Mouse (Mus musculus) embryonic facial prominence, embryonic 14.5 days (tissue): ENCODE data around the gene Nobox. TPM values are rescaled to one million over a fixed set of nuclear protein-coding genes. Genes with fewer than 3 reads are reported as not detected.
A peak's percentile ranks its signal among the peaks of the same experiment; 100 is the strongest.

Source experiments
- ATAC-seq: fragments of 200-750 bp; cut with Nextera tagmentation; 2 replicates; pipeline ENCODE4 v1.8.0; 2017; ENCODE audit warnings: low read depth, moderate number of reproducible peaks, moderate TSS enrichment
- DNase-seq: peaks from one replicate; pipeline ENCODE4 v3.0.0-alpha.2; 2015; ENCODE audit warnings: low spot score
- H3K27ac ChIP-seq: fragments of 300-500 bp; sonication (generic); replicated peaks from 2 replicates; pipeline ENCODE4 v1.5.1; 2014; ENCODE audit warnings: low read depth, mild to moderate bottlenecking, low read length, moderate library complexity
- H3K27me3 ChIP-seq: fragments of 300-500 bp; sonication (generic); replicated peaks from 2 replicates; pipeline ENCODE4 v1.6.1; 2014; ENCODE audit warnings: low read length; ENCODE audit not compliant: control insufficient read depth, insufficient read depth
- H3K36me3 ChIP-seq: fragments of 300-500 bp; sonication (generic); 2 replicates; pipeline ENCODE4 v1.6.1; 2014; ENCODE audit warnings: low read length, mixed read lengths; ENCODE audit not compliant: control insufficient read depth, insufficient read depth
- H3K4me1 ChIP-seq: fragments of 300-500 bp; sonication (generic); 2 replicates; pipeline ENCODE4 v1.6.1; 2014; ENCODE audit warnings: antibody characterized with exemption, low read length; ENCODE audit not compliant: control insufficient read depth, insufficient read depth
- H3K4me2 ChIP-seq: fragments of 300-500 bp; sonication (generic); 2 replicates; pipeline ENCODE4 v1.6.1; 2014; ENCODE audit warnings: low read depth, mild to moderate bottlenecking, low read length, moderate library complexity, mixed read lengths
- H3K4me3 ChIP-seq: fragments of 300-500 bp; sonication (generic); 2 replicates; pipeline ENCODE4 v1.5.1; 2014; ENCODE audit warnings: low read depth, mild to moderate bottlenecking, low read length
- H3K9ac ChIP-seq: fragments of 300-500 bp; sonication (generic); 2 replicates; pipeline ENCODE4 v1.6.1; 2014; ENCODE audit warnings: low read depth, mild to moderate bottlenecking, low read length, moderate library complexity, mixed read lengths
- H3K9me3 ChIP-seq: fragments of 300-500 bp; sonication (generic); 2 replicates; pipeline ENCODE4 v1.6.1; 2016; ENCODE audit warnings: low read length; ENCODE audit not compliant: control insufficient read depth
- WGBS: fragments of 180-500 bp; shearing (Covaris S2); extraction: QIAGEN DNeasy Blood & Tissue Kit; methylation state at CpG from one replicate; pipeline ENCODE4 v1.1.7; 2014; 5-methylcytosine and 5-hydroxymethylcytosine counted together
- polyA plus RNA-seq: library from polyadenylated mRNA; unstranded; fragments of >200 nt; fragmentation: Nextera tagmentation; extraction: Ambion mirVana; gene quantifications from 2 replicates; pipeline ENCODE4 v1.2.1, GENCODE M21; 2014

Nobox gene
- polyA plus RNA-seq, 1 experiment from 2014 or later, result not detected

DNA sequence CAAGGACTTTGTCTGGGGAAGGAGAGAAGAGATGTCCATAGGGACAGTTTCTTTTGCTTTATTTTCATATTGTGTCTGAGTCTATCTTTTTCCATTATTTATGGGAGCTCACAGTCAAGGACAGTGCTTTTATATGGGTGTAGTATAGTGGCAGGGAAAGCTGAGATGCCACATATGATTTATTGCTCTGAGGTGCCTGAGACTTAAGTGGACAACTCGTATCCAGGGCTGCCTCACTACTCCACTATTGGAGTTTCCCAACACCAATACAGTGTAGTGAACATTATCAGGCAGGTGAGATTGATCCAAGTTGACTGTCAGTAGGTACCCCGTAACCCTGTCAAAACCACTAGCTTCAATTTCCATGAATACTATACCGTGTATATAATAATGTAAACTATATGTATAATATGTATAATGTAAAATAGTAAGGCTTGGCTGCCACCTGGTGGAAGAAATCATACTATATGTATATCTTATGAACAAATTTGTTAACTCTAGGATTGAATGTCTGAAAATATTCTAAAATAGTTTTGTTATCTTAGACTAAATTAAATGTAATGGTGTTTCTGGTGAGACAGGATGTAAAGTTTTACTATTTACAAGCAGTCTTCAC is 26.4 kb upstream of the Nobox start:
- H3K4me1 ChIP-seq, result no peaks in the 10 kb centered on the region
- DNase-seq (peak; percentile 76), ATAC-seq (no peak)
- H3K4me3 ChIP-seq, result no peak overlapping the region
- H3K9me3 ChIP-seq, result no peaks in the 10 kb centered on the region
- 64% methylated on average over 3 of the region's 3 CpGs for WGBS
- H3K36me3 ChIP-seq, result no peaks in the 10 kb centered on the region
- H3K9ac ChIP-seq, result no peak overlapping the region
- H3K4me2 ChIP-seq, result no peak overlapping the region
- H3K27me3 ChIP-seq, result no peaks in the 10 kb centered on the region
- no peak overlapping the region for H3K27ac ChIP-seq

DNA sequence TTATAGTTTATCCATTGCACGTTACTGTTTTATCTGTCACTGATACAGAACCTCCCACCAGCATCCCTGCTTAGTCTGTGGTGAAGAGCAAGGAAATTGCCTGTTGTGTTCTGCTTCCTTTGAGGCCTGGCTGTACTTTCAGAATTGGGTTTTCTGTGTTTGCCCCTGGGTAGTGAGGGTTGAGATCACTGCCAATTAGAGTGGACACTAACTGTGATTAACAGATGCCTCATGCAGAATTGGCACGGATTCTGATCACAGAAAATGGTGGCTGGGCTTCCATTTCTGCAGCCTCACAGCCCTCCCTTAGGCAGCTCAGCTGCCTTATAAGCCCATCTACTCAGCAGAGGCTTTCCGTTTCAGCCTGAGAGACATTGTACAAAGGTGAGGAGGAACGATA is 24.1 kb upstream of the Nobox start:
- no peaks in the 10 kb centered on the region for H3K36me3 ChIP-seq
- no peak overlapping the region for H3K4me2 ChIP-seq
- no peak for ATAC-seq
- no peak overlapping the region for H3K27ac ChIP-seq
- WGBS, result 73% methylated on average over 4 of the region's 4 CpGs
- no peak for DNase-seq
- H3K9ac ChIP-seq, result no peak overlapping the region
- H3K4me1 ChIP-seq, result no peaks in the 10 kb centered on the region
- H3K9me3 ChIP-seq, result no peaks in the 10 kb centered on the region
- H3K4me3 ChIP-seq, result no peak overlapping the region
- H3K27me3 ChIP-seq, result no peaks in the 10 kb centered on the region

DNA sequence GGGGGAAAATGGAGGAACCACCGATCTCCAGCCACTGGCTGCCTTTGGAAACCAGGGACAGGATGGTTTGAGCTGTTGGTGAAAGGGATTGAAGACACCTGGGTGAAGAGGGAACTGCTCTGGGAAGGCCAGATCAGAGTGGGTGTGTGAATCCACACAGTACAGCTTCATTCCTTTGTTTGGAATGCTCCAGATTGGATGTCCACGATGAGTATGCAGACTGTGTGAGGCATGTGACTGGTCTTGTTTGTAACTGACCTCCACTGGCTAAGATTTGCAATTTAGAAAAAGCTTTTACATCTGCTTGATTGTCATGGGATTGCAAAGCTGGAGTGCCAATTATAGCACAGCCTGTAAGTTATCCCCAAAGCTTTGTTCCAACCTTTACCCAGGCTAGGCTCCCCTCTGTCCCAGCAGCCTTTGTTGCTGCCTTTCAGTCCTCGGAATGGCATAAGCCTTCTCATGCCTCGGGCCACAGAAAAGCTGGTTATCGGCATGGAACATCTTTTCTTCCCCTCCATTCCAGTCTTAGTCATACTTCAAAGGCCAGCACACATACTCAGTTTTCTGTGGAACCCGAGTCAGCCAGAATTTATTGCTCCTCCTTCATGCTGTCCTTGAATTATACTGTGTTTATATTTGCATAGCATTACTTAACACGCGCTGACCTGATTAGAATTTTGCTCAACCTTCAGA is 3.8 kb upstream of the Nobox start:
- H3K4me3 ChIP-seq, result no peak overlapping the region
- no peaks in the 10 kb centered on the region for H3K27me3 ChIP-seq
- no peaks in the 10 kb centered on the region for H3K36me3 ChIP-seq
- H3K9me3 ChIP-seq, result no peaks in the 10 kb centered on the region
- ATAC-seq (peak; percentile 70), DNase-seq (peak; percentile 55)
- no peak overlapping the region for H3K4me2 ChIP-seq
- no peaks in the 10 kb centered on the region for H3K4me1 ChIP-seq
- WGBS, result 65% methylated on average over 8 of the region's 8 CpGs
- no peak overlapping the region for H3K9ac ChIP-seq
- peak overlapping the region; percentile 9; the same call in 1 of the 2 replicates for H3K27ac ChIP-seq

DNA sequence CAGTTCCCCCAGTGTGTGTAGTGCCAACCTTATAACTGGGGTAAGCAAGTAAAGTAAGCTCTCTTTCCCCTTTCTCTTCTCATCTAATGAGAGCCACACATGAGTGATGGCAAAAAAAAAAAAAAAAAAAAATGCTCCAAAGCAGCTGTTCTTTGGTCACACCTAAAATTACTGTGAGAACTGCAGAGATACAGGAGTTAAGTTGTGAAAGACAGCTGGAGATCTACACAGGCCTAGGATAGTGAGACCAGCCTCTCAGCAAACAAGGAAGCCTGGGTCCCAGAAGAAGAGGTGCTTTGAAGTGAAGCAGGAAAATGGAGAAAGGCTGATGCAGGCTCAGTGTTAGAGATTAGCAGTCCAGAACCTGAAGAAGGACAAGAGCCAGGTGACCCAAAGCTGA is 3.2 kb upstream of the Nobox start:
- H3K9ac ChIP-seq, result no peak overlapping the region
- no peaks in the 10 kb centered on the region for H3K27me3 ChIP-seq
- H3K27ac ChIP-seq, result peak overlapping the region; percentile 9; the same call in 1 of the 2 replicates
- ATAC-seq (peak; percentile 64; the same call in 1 of the 2 replicates), DNase-seq (peak; percentile 36)
- no peak overlapping the region for H3K4me2 ChIP-seq
- no peaks in the 10 kb centered on the region for H3K4me1 ChIP-seq
- H3K36me3 ChIP-seq, result no peaks in the 10 kb centered on the region
- H3K4me3 ChIP-seq, result no peak overlapping the region
- H3K9me3 ChIP-seq, result no peaks in the 10 kb centered on the region

DNA sequence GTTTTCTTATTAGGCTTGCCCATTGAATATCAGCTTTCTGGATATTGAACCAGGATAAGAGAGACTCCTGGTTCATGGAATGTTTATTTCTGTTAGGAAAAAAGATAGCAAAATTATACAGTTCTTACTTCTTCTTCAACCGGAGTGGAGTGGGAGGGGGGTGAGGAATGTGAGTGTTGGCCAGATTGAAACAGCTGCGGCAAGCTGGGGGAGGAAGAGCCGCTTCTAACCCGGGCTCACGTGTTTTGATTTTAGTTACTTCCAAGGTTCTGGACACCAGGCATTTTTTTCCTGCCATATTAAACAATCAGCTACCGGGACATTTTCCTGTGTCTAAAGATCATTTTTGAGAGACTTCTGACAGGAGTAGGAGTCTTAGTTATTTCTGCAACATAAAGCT is 717 bp upstream of the Nobox start:
- H3K4me2 ChIP-seq, result no peak overlapping the region
- WGBS, result 35% methylated on average over 6 of the region's 6 CpGs
- no peak overlapping the region for H3K27ac ChIP-seq
- no peak overlapping the region for H3K9ac ChIP-seq
- H3K27me3 ChIP-seq, result no peaks in the 10 kb centered on the region
- H3K4me1 ChIP-seq, result no peaks in the 10 kb centered on the region
- DNase-seq (peak; percentile 62), ATAC-seq (no peak)
- no peak overlapping the region for H3K4me3 ChIP-seq
- no peaks in the 10 kb centered on the region for H3K9me3 ChIP-seq
- no peaks in the 10 kb centered on the region for H3K36me3 ChIP-seq

DNA sequence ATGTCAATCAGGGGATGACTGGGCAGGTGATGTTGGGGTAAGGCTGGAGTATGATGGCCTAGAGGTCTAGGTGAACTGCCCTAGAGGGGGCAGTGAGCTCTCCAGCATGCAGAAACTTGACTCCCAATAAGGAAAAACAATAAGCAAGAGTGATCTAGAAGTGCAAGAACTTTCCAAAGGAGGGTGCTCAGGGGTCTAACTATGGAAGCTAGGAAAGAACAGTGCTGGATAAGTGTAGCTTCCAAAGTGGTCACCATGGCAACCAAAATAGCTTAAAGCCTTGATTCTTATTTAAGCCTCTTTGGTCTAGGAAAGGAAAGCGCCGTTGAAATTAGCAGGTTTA is 11.9 kb downstream of the Nobox start:
- 24% methylated on average over 2 of the region's 2 CpGs for WGBS
- no peak overlapping the region for H3K27ac ChIP-seq
- ATAC-seq, result no peak; the same call in 1 of the 2 replicates
- no peaks in the 10 kb centered on the region for H3K36me3 ChIP-seq
- H3K4me2 ChIP-seq, result no peak overlapping the region
- H3K27me3 ChIP-seq, result no peaks in the 10 kb centered on the region
- peak; percentile 27 for DNase-seq
- H3K4me1 ChIP-seq, result no peaks in the 10 kb centered on the region
- no peaks in the 10 kb centered on the region for H3K9me3 ChIP-seq
- H3K9ac ChIP-seq, result no peak overlapping the region
- H3K4me3 ChIP-seq, result no peak overlapping the region

DNA sequence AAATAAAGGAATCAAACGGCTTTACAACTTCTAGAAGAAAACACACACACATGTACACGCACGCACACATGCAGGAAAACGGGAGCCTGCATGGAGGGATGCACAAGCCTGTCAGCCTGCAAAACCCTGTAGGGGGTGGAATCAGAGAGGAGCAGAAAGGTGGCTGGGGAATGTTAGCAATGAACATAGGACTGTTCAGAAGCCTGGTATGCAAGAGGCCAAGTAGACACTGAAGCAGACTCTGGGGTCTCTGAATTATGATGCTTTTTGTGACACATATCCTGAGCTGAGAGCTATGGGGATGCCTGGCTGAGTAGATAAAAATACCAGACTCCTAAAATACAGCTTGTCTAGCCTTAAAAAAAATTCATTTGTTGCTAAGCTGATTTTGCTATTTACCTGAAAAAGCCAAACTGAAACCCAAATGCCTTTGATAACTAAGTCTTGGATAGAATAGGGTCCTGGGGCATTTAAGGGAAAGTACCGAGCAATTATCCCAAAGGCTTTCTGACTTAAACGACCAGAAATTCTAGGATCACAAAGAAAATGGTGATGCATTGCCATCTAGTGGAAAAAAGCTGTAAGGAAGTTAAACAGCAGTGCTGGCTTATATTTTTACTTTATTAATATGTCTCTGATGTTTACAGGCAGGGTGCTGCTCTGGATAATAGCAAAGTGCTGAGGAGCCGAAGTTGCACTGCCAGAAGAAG is 12.4 kb downstream of the Nobox start:
- Histone ChIP-seq H3K9me3 (no peaks in the 10 kb centered on the region), H3K4me1 (no peaks in the 10 kb centered on the region), H3K4me3 (no peak overlapping the region), H3K9ac (no peak overlapping the region), H3K27ac (no peak overlapping the region), H3K27me3 (no peaks in the 10 kb centered on the region), H3K4me2 (no peak overlapping the region), H3K36me3 (no peaks in the 10 kb centered on the region)
- DNase-seq (peak; percentile 65), ATAC-seq (peak; percentile 54)
- 35% methylated on average over 7 of the region's 7 CpGs for WGBS

DNA sequence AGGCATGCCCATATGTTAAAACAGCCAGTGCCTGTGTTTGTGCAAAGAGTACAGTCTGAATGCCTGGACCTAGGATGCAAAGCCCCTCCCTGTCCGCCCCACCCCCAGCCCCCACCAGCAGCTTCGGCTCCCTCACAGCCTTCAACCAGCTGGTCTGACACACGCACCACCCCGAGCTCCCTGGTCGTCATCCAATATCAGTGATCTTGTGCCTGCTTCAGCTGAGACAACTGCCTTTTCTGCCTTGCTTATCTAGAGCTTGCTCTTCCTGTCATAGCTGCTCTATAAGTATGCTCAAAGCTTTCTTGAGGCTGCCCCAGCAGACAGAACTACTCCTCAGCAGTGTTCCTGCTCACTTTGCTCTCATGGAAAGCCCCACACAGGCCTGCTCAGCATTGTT is 13.4 kb downstream of the Nobox start:
- H3K36me3 ChIP-seq, result no peaks in the 10 kb centered on the region
- no peak overlapping the region for H3K9ac ChIP-seq
- H3K4me3 ChIP-seq, result no peak overlapping the region
- no peak for ATAC-seq
- peak; percentile 24 for DNase-seq
- no peaks in the 10 kb centered on the region for H3K4me1 ChIP-seq
- H3K4me2 ChIP-seq, result no peak overlapping the region
- H3K27me3 ChIP-seq, result no peaks in the 10 kb centered on the region
- no peaks in the 10 kb centered on the region for H3K9me3 ChIP-seq
- WGBS, result 29% methylated on average over 5 of the region's 5 CpGs
- no peak overlapping the region for H3K27ac ChIP-seq
